Mouse (Mus musculus): Measurements from ENCODE around the gene ccdc198. TPM values are rescaled to one million over a fixed set of nuclear protein-coding genes. Genes with fewer than 3 reads are reported as not detected.
A peak's percentile ranks its signal among the peaks of the same experiment; 100 is the strongest.

Gene ccdc198
- polyA plus RNA-seq, 1 experiment from 2014 or later: 0.20 TPM

DNA sequence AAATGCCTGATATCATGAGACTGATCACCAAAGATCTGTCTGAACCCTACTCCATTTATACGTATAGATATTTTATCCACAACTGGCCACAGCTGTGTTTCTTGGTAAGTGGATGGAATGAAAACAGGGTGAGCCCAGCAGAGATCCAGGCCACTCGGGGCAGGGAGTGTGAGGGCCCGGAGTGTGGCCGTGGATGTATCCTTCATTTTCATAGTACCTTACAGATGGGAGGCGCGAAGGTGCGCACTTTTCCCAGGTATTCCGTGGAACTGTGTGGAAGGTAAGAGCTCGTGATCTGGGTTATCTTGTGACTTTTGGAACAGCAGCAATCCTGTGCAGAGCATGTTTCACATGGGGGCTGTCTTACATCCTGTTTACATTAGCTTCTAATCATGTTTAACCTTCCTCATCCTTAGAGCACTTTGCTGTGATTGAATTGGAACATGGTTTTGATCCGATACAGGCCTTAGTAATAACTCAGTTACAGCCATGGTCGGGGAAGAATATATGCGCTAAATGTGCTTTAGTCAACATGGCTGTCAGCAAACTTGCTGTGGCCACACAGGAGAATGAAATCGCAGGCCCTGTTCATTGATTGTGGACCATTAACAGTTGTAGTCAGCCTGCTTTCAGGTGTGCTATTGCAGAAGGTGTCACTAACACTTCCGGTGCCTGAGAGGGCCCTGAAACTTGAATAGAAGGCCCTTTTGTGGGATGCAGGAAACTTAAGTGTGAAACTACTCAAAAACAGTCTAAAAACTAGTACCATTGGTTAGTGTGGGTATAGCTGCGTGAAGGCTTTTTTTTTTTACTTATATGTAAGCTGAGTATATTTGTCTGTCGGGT, 71.8 kb downstream of the ccdc198 start:
- no peaks in the 10 kb centered on the region for H3K9me3 ChIP-seq
- peaks cover 23% of the 10 kb centered on the region for H3K4me1 ChIP-seq
- WGBS: 67% methylated on average over 16 of the region's 16 CpGs
- H3K4me3 ChIP-seq (replicated peaks): peak overlapping the region; percentile 96
- ATAC-seq (ENCODE audit: low FRiP score): no peak
- H3K27ac ChIP-seq: peak overlapping the region; percentile 87; the same call in 1 of the 2 replicates
- H3K27me3 ChIP-seq: no peaks in the 10 kb centered on the region
- H3K36me3 ChIP-seq (replicated peaks): 0 out of 2 replicates have a peak, but pooled peaks cover 3% of the 10 kb centered on the region
- peak overlapping the region; percentile 98 for H3K9ac ChIP-seq
- peak overlapping the region; percentile 89 for H3K4me2 ChIP-seq

DNA sequence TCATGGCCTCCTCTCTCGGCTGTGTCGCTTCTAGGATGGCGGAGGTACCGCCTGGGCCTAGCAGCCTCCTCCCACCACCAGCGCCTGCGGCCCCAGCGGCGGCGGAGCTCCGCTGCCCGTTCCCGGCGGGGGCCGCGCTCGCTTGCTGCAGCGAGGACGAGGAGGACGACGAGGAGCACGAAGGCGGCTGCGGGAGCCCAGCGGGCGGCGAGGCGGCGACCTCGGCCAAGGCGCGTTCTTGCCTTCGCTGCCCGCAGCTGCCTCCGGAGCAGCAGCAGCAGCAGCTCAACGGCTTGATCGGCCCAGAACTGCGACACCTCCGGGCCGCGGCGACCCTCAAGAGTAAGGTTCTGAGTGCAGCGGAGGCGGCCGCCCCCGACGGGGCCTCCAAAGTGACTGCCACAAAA, 72.7 kb downstream of the ccdc198 start:
- peak; percentile 80 for ATAC-seq (ENCODE audit: low FRiP score)
- WGBS: under 1% methylated on average over 41 of the region's 46 CpGs
- Histone ChIP-seq H3K4me2 (peak overlapping the region; percentile 89), H3K9me3 (no peaks in the 10 kb centered on the region), H3K27me3 (no peaks in the 10 kb centered on the region), H3K9ac (peak overlapping the region; percentile 98), H3K27ac (peak overlapping the region; percentile 87), H3K4me1 (peaks cover 23% of the 10 kb centered on the region), H3K36me3 (replicated peaks) (no peaks in the 10 kb centered on the region), H3K4me3 (replicated peaks) (peak overlapping the region; percentile 96)

DNA sequence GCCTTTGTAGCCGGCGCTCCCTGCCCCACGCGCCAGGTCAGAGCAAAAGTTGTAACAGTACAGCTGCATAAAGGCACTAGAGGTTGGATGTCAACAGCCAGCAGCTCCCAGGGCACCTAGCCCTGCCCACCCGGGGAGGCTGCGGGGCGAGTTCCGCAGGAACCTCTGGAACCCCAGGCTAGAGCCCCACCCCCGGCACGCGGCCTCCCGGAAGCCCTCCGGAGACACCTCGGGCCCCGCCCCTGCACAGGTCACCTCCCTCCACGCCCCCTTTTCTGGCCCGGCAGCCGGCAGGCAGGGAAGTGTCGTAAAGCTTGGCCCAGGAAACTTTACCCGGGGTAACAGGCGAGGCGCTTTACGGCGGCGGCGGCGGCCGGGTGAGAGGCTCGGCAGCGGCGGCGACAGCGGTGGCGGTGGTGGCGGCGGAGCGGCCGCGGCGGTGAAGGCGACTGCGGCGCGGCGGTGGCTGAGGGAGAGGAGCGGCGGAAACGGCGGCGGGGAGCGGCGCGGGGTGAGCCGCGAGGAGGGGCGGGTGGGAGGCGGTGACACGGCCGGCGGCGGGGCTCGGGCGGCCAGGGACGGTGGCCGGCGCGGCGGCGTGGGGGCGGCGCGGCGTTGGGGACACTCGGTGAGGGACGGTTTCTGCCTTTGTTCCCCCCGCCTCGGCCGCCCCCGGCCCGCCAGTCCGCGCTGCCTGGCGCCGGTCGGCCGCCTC, 73.2 kb downstream of the ccdc198 start, which contains the start of gene Naa30:
Gene Naa30 (plus strand): TSS at position 360 of the 715 bp plus-strand sequence.
- Histone ChIP-seq H3K9me3 (no peaks in the 10 kb centered on the region), H3K27ac (peak within 1 kb of the TSS; percentile 87), H3K4me3 (replicated peaks) (peak within 1 kb of the TSS; percentile 96), H3K4me1 (peaks cover 23% of the 10 kb centered on the region), H3K36me3 (replicated peaks) (no peaks in the 10 kb centered on the region), H3K27me3 (no peaks in the 10 kb centered on the region), H3K9ac (peak within 1 kb of the TSS; percentile 98), H3K4me2 (peak within 1 kb of the TSS; percentile 89)
- peak; percentile 95 for ATAC-seq (ENCODE audit: low FRiP score)
- under 1% methylated on average over 55 of the region's 86 CpGs for WGBS

DNA sequence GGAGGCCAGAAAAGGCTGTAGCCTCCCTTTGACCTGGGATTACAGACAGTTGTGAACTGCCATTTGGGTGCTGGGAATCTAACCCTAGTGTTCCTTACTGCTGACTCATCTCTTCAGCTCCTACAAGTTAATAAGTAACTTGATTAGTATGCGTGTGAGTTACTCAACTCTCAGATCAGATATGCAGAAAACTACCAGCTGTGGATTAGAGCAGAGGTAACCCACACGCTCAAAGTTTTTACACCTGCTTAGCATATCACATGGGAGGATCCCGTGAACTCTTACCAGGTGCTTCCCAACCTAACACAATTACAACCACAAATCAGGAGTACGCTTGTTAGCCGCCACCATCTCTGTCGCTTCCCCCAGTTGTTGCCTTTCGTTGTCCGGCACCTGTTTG, 74.0 kb downstream of the ccdc198 start:
- ATAC-seq (ENCODE audit: low FRiP score): peak; percentile 24; the same call in 1 of the 2 replicates
- peaks cover 23% of the 10 kb centered on the region for H3K4me1 ChIP-seq
- peak overlapping the region; percentile 98 for H3K9ac ChIP-seq
- WGBS: 24% methylated on average over 8 of the region's 8 CpGs
- no peak overlapping the region for H3K27ac ChIP-seq
- peak overlapping the region; percentile 96 for H3K4me3 ChIP-seq (replicated peaks)
- no peaks in the 10 kb centered on the region for H3K9me3 ChIP-seq
- no peaks in the 10 kb centered on the region for H3K27me3 ChIP-seq
- peak overlapping the region; percentile 89 for H3K4me2 ChIP-seq
- H3K36me3 ChIP-seq (replicated peaks): no peaks in the 10 kb centered on the region

Other genes starting within 250 kb of the ccdc198 start
- gene Ap5m1, start 179.4 kb downstream of the ccdc198 start, polyA plus RNA-seq (2016; fragmentation: Nextera tagmentation; extraction: Ambion mirVana): 33.4 and 35.3 TPM in 2 replicates
- 92.7 and 94.0 TPM in 2 replicates for gene Exoc5, start 178.8 kb downstream of the ccdc198 start, polyA plus RNA-seq (2016; fragmentation: Nextera tagmentation; extraction: Ambion mirVana)
- 20.4 and 21.9 TPM in 2 replicates for gene Naa30, start 73.2 kb downstream of the ccdc198 start, polyA plus RNA-seq (2016; fragmentation: Nextera tagmentation; extraction: Ambion mirVana)